Mouse (Mus musculus): ENCODE data around the gene Sf3b4.

DNA sequence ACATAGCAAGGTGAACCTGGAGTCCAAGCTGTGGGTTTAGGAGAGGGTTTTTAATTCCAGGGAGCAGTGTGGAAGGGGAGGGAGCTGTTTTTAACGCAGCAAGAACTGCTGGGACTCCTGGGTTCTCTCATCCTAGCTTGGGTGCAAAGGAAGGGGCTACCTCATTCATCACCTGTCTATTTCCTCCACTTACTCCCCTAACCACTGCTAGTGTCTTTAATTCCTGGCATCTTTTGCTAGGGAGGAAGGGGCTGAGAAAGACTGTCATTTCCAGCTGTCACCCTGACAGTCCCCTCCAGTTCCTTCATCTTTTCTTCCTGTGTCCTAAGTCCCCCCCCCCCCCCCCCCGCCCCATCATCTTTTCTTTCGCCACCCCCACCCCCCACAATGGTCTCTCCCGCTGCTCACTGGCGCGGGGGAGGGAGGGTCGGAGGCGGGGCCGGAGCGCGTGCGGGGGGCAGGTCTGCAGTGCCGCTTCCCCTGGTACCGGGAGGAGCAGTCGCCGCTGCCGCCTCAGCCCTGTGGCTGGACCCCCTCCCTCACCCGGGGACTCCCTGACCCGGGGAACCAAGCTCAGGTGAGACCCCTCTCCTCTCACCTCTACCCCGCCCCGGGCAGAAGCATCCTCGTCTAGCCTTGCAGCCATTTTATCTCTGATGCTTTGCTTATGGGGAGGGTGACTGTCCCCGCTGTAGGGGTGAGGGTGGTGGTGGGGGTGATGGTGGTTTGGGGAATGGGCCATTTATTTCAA, 8.8 kb downstream of the Sf3b4 start, which contains the start of gene Sv2a:
- TF ChIP-seq POLR2A (IDR thresholded peaks at IDR 0.05; ENCODE audit: borderline replicate concordance, low read depth, low read length), result no peak
- no peak for TF ChIP-seq CTCF (IDR thresholded peaks at IDR 0.05; ENCODE audit: low read depth, low read length)

Measured in bone marrow macrophage, adult 2 months (primary cell).